Mouse (Mus musculus) testis, adult 2 months (tissue): Measurements from ENCODE around the gene Upf3b. TPM values are rescaled to one million over a fixed set of nuclear protein-coding genes. Genes with fewer than 3 reads are reported as not detected.

Source experiments
- H3K27ac ChIP-seq: fragments of 200-500 bp; 2 replicates; pipeline ENCODE4 v1.5.1; 2012; ENCODE audit warnings: low read depth, low read length; ENCODE audit not compliant: control insufficient read depth, insufficient read depth
- H3K27me3 ChIP-seq: fragments of 200-500 bp; 2 replicates; pipeline ENCODE4 v1.6.1; 2012; ENCODE audit warnings: mild to moderate bottlenecking, low read length, moderate library complexity; ENCODE audit not compliant: control insufficient read depth, insufficient read depth
- H3K36me3 ChIP-seq: fragments of 200-500 bp; 2 replicates; pipeline ENCODE4 v1.6.1; 2012; ENCODE audit warnings: mild to moderate bottlenecking, low read length; ENCODE audit not compliant: control insufficient read depth, insufficient read depth
- H3K4me1 ChIP-seq: fragments of 200-500 bp; 2 replicates; pipeline ENCODE4 v1.6.1; 2012; ENCODE audit warnings: low read length; ENCODE audit not compliant: control insufficient read depth, insufficient read depth
- H3K4me3 ChIP-seq: fragments of 200-500 bp; 2 replicates; pipeline ENCODE4 v1.5.1; 2012; ENCODE audit warnings: low read depth, mild to moderate bottlenecking, low read length, moderate library complexity, mixed read lengths; ENCODE audit not compliant: control insufficient read depth
- CTCF ChIP-seq: fragments of 200-500 bp; IDR thresholded peaks from 2 replicates; pipeline ENCODE4 v1.5.1; 2012; ENCODE audit warnings: low read depth, mild to moderate bottlenecking, inconsistent platforms, low read length, moderate library complexity; ENCODE audit not compliant: control insufficient read depth, insufficient read depth, insufficient replicate concordance
- POLR2A ChIP-seq: fragments of 200-500 bp; IDR thresholded peaks from 2 replicates; pipeline ENCODE4 v1.6.1; 2012; ENCODE audit warnings: low read depth, mild to moderate bottlenecking, inconsistent platforms, low read length, moderate library complexity; ENCODE audit not compliant: control insufficient read depth
- polyA plus RNA-seq: library from polyadenylated mRNA; depleted of rRNA; stranded (reverse); fragments of >200 nt; gene quantifications from 2 replicates; pipeline ENCODE4 v1.2.3, GENCODE M21; 2012

Gene Upf3b
- polyA plus RNA-seq, 1 experiment: 5.2 TPM

DNA sequence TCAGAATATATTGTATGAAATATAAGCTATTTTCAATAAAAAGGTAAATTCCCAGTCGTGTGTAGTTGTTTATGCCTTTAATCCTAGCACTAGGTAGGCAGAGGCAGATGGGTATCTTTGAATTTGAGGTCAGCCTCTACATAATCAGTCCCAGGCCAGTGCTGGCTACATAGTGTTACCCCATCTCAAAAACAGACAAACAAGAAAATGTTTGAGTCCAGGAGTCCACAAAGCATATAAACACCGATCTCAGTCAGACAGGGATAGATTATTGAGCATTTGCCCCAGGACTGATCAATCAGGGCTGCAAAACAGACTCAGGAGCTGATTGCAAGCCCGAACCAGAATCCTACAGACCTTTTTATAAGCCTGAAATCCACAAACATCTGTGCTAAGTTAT, 9.5 kb upstream of the Upf3b start:
- TF ChIP-seq CTCF: no peak
- no peak for TF ChIP-seq POLR2A
- H3K4me3 ChIP-seq: no peak overlapping the region
- H3K36me3 ChIP-seq: no peaks in the 10 kb centered on the region
- no peaks in the 10 kb centered on the region for H3K27me3 ChIP-seq
- no peaks in the 10 kb centered on the region for H3K4me1 ChIP-seq
- no peak overlapping the region for H3K27ac ChIP-seq

DNA sequence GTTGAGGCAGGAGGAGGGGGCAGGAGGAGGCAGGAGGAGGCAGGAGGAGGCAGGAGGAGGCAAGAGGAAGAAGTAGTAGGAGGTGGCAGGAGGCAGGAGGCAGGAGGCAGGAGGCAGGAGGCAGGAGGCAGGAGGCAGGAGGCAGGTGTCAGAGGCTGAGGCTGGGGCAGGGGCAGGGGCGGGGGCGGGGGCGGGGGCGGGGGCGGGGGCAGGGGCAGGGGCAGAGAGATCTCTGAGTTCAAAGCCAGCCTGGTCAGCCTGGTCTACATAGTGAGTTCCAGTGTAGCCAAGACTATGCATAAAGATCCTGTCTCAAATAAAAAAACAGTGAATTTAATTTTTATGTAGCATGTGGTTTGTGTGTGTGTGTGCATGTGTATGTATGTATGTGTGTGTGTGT, 7.0 kb upstream of the Upf3b start:
- Histone ChIP-seq H3K36me3 (no peaks in the 10 kb centered on the region), H3K4me3 (no peak overlapping the region), H3K27ac (no peak overlapping the region), H3K27me3 (no peaks in the 10 kb centered on the region), H3K4me1 (no peaks in the 10 kb centered on the region)
- TF ChIP-seq POLR2A (no peak), CTCF (no peak)

- no peak overlapping the region; the same call in 1 of the 2 replicates for H3K4me3 ChIP-seq
- TF ChIP-seq CTCF: no peak
- no peak for TF ChIP-seq POLR2A
- no peak overlapping the region for H3K27ac ChIP-seq
- H3K27me3 ChIP-seq: no peaks in the 10 kb centered on the region
- H3K4me1 ChIP-seq: no peaks in the 10 kb centered on the region
- no peaks in the 10 kb centered on the region for H3K36me3 ChIP-seq
Measured at GRCm38 (mm10) chrX:37110881-37111193, 715 bp upstream of the Upf3b start.

- H3K27me3 ChIP-seq: no peaks in the 10 kb centered on the region
- TF ChIP-seq POLR2A (no peak), CTCF (no peak)
- H3K4me3 ChIP-seq: peak overlapping the region; percentile 93
- peak overlapping the region; percentile 92 for H3K27ac ChIP-seq
- H3K4me1 ChIP-seq: no peaks in the 10 kb centered on the region
- no peaks in the 10 kb centered on the region for H3K36me3 ChIP-seq
Measured at GRCm38 (mm10) chrX:37109526-37110192, 463 bp downstream of the Upf3b start.

GRCm38 (mm10) chrX:37103826-37104225, 6.3 kb downstream of the Upf3b start:
- no peak for TF ChIP-seq POLR2A
- TF ChIP-seq CTCF: no peak
- Histone ChIP-seq H3K27me3 (no peaks in the 10 kb centered on the region), H3K36me3 (no peaks in the 10 kb centered on the region), H3K4me1 (no peaks in the 10 kb centered on the region), H3K27ac (no peak overlapping the region), H3K4me3 (no peak overlapping the region)

GRCm38 (mm10) chrX:37098681-37099080, 11.4 kb downstream of the Upf3b start:
- H3K36me3 ChIP-seq: no peaks in the 10 kb centered on the region
- no peak overlapping the region for H3K4me3 ChIP-seq
- TF ChIP-seq POLR2A (no peak), CTCF (no peak)
- H3K4me1 ChIP-seq: no peaks in the 10 kb centered on the region
- no peaks in the 10 kb centered on the region for H3K27me3 ChIP-seq
- no peak overlapping the region for H3K27ac ChIP-seq

DNA sequence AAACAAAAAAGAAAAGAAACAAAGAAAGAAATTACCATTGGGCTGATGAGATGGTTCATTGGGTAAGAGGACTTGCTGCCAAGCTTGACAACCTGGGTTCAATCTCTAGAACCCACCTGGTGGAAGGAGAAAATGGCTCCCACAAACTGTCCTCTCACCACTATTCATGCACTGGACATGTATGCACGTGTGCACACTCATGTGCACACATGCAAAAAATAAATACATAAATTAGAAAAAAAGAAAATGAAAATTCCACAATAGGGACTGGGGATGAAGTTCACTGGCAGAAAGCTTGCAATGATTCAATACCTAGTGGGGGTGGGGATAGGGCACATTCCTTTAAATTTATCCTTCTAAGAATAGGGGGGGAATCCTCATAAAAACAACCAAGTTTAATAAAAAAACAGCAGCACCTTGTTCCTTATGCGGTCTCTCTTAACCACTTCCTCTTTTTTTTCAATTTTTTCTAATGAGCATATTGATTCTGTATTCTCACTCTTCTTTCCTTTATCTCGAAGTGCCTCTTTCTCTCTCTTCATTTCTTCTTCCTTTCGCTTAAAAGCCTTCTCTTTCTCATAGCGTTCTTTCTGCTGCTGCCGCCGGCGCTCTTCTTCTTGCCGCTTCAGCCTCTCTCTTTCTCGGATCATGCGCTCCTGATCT, 14.9 kb downstream of the Upf3b start:
- Histone ChIP-seq H3K4me3 (no peak overlapping the region), H3K4me1 (no peaks in the 10 kb centered on the region), H3K27me3 (no peaks in the 10 kb centered on the region), H3K27ac (no peak overlapping the region), H3K36me3 (no peaks in the 10 kb centered on the region)
- TF ChIP-seq CTCF (no peak), POLR2A (no peak)
